Mouse (Mus musculus) heart, embryonic 14.5 days (tissue): ENCODE data around the gene Tnfrsf12a. TPM values are rescaled to one million over a fixed set of nuclear protein-coding genes. Genes with fewer than 3 reads are reported as not detected.

Source experiments
- ATAC-seq: fragments of 200-750 bp; cut with Nextera tagmentation; 2 replicates; pipeline ENCODE4 v1.8.0; 2017; ENCODE audit warnings: low read depth, moderate TSS enrichment; ENCODE audit not compliant: insufficient number of reproducible peaks, insufficient read depth, low FRiP score
- H3K27ac ChIP-seq, 2 experiments: fragments of 200-500 bp in 1 of 2; fragments of 300-500 bp in 1 of 2; sonication (generic) in 1 of 2; replicated peaks in 1 of 2; 2 replicates each; pipeline ENCODE4 v1.5.1; 2012 to 2014; ENCODE audit warnings: low read depth in 2 of 2, low read length in 2 of 2, control low read depth in 1 of 2, mild to moderate bottlenecking in 1 of 2, mixed read lengths in 1 of 2; ENCODE audit not compliant: control insufficient read depth in 1 of 2, insufficient read depth in 1 of 2
- H3K27me3 ChIP-seq: fragments of 300-500 bp; sonication (generic); 2 replicates; pipeline ENCODE4 v1.6.1; 2014; ENCODE audit warnings: mild to moderate bottlenecking, low read length, control low read depth; ENCODE audit not compliant: control insufficient read depth, insufficient read depth
- H3K36me3 ChIP-seq: fragments of 300-500 bp; sonication (generic); 2 replicates; pipeline ENCODE4 v1.6.1; 2014; ENCODE audit warnings: mild to moderate bottlenecking, control low read depth, low read length, mixed read lengths; ENCODE audit not compliant: control insufficient read depth, insufficient read depth
- H3K4me1 ChIP-seq, 2 experiments: fragments of 200-500 bp in 1 of 2; fragments of 300-500 bp in 1 of 2; sonication (generic) in 1 of 2; 2 replicates each; pipeline ENCODE4 v1.6.1; 2012 to 2014; ENCODE audit warnings: low read length in 2 of 2, control low read depth in 1 of 2, mixed read lengths in 1 of 2; ENCODE audit not compliant: control insufficient read depth in 2 of 2, insufficient read depth in 2 of 2
- H3K4me2 ChIP-seq: fragments of 300-500 bp; sonication (generic); 2 replicates; pipeline ENCODE4 v1.6.1; 2014; ENCODE audit warnings: mild to moderate bottlenecking, low read length
- H3K4me3 ChIP-seq, 2 experiments: fragments of 200-500 bp in 1 of 2; fragments of 300-500 bp in 1 of 2; sonication (generic) in 1 of 2; 2 replicates each; pipeline ENCODE4 v1.5.1; 2012 to 2014; ENCODE audit warnings: low read length in 2 of 2, mild to moderate bottlenecking in 2 of 2, control low read depth in 1 of 2, low read depth in 1 of 2, moderate library complexity in 1 of 2; ENCODE audit not compliant: control insufficient read depth in 1 of 2, insufficient read depth in 1 of 2
- H3K9ac ChIP-seq: fragments of 300-500 bp; sonication (generic); 2 replicates; pipeline ENCODE4 v1.6.1; 2014; ENCODE audit warnings: mild to moderate bottlenecking, low read length
- H3K9me3 ChIP-seq: fragments of 300-500 bp; sonication (generic); 2 replicates; pipeline ENCODE4 v1.6.1; 2016; ENCODE audit warnings: low read length, control low read depth; ENCODE audit not compliant: control insufficient read depth
- WGBS: fragments of 180-500 bp; shearing (Covaris S2); extraction: QIAGEN DNeasy Blood & Tissue Kit; methylation state at CpG from one replicate; pipeline ENCODE4 v1.1.7; 2014; 5-methylcytosine and 5-hydroxymethylcytosine counted together
- polyA plus RNA-seq: library from polyadenylated mRNA; unstranded; fragments of >200 nt; fragmentation: Nextera tagmentation; extraction: Ambion mirVana; gene quantifications from 2 replicates; pipeline ENCODE4 v1.2.1, GENCODE M21; 2014

Tnfrsf12a gene
- polyA plus RNA-seq, 1 experiment from 2014 or later = 114 TPM

GRCm38 (mm10) chr17:23680336-23680735, 3.1 kb upstream of the Tnfrsf12a start:
- Histone ChIP-seq H3K9me3 (no peaks in the 10 kb centered on the region), H3K36me3 (no peaks in the 10 kb centered on the region), H3K4me1 (peaks cover 9 to 22% of the 10 kb centered on the region in 2 experiments), H3K4me2 (no peak overlapping the region), H3K9ac (no peak overlapping the region), H3K27me3 (peaks cover 77% of the 10 kb centered on the region), H3K4me3 (no peak overlapping the region), H3K27ac (no peak overlapping the region)
- WGBS = 68% methylated on average over 9 of the region's 9 CpGs
- ATAC-seq = no peak

GRCm38 (mm10) chr17:23679127-23679835, 2.0 kb upstream of the Tnfrsf12a start, which contains the start of gene Cldn6:
Gene Cldn6, plus strand, starts transcription at chr17:23679249.
- H3K27ac ChIP-seq = no peak within 1 kb of the TSS

GRCm38 (mm10) chr17:23676473-23677031, 716 bp downstream of the Tnfrsf12a start:
- peak overlapping the region; percentile 85 for H3K4me2 ChIP-seq
- ATAC-seq = peak; percentile 48
- peaks cover 18 to 40% of the 10 kb centered on the region in 2 experiments for H3K4me1 ChIP-seq
- peak overlapping the region; percentile 97 to 99 for H3K27ac ChIP-seq
- WGBS = under 1% methylated on average over 37 of the region's 37 CpGs
- peak overlapping the region; percentile 91 for H3K9ac ChIP-seq
- H3K9me3 ChIP-seq = no peaks in the 10 kb centered on the region
- no peaks in the 10 kb centered on the region for H3K36me3 ChIP-seq
- peaks cover 39% of the 10 kb centered on the region for H3K27me3 ChIP-seq
- H3K4me3 ChIP-seq = peak overlapping the region; percentile 72 to 95

More at GRCm38 (mm10) chr17:23679127-23679835, 2.0 kb upstream of the Tnfrsf12a start, which contains the start of gene Cldn6:
- peaks cover 16 to 31% of the 10 kb centered on the region in 2 experiments for H3K4me1 ChIP-seq
- no peaks in the 10 kb centered on the region for H3K36me3 ChIP-seq
- 3% methylated on average over 38 of the region's 38 CpGs for WGBS
- H3K27me3 ChIP-seq = peaks cover 66% of the 10 kb centered on the region
- no peak within 1 kb of the TSS for H3K9ac ChIP-seq
- no peaks in the 10 kb centered on the region for H3K9me3 ChIP-seq
- peak within 1 kb of the TSS; percentile 53 for H3K4me2 ChIP-seq
- H3K4me3 ChIP-seq = peak within 1 kb of the TSS; percentile 11 to 20; a peak in 2 of 4 replicates
- no peak for ATAC-seq

- Histone ChIP-seq H3K9me3 (no peaks in the 10 kb centered on the region), H3K36me3 (no peaks in the 10 kb centered on the region), H3K4me3 (peak overlapping the region; percentile 72 to 95), H3K4me2 (peak overlapping the region; percentile 85), H3K27me3 (peaks cover 31% of the 10 kb centered on the region), H3K27ac (peak overlapping the region; percentile 97 to 99), H3K9ac (peak overlapping the region; percentile 91), H3K4me1 (peaks cover 18 to 40% of the 10 kb centered on the region in 2 experiments)
- ATAC-seq = no peak
- WGBS = 6% methylated on average over 15 of the region's 15 CpGs
Observed at GRCm38 (mm10) chr17:23675564-23676281, 1.5 kb downstream of the Tnfrsf12a start.

GRCm38 (mm10) chr17:23675127-23675526, 2.1 kb downstream of the Tnfrsf12a start:
- peaks cover 25% of the 10 kb centered on the region for H3K27me3 ChIP-seq
- peaks cover 5% of the 10 kb centered on the region for H3K36me3 ChIP-seq
- no peaks in the 10 kb centered on the region for H3K9me3 ChIP-seq
- 8% methylated on average over 5 of the region's 5 CpGs for WGBS
- peaks cover 18 to 40% of the 10 kb centered on the region in 2 experiments for H3K4me1 ChIP-seq
- peak overlapping the region; percentile 72 to 95 for H3K4me3 ChIP-seq
- H3K27ac ChIP-seq = peak overlapping the region; percentile 97 to 99
- H3K9ac ChIP-seq = peak overlapping the region; percentile 91
- H3K4me2 ChIP-seq = peak overlapping the region; percentile 85
- no peak for ATAC-seq

GRCm38 (mm10) chr17:23674271-23674952, 2.9 kb downstream of the Tnfrsf12a start:
- Histone ChIP-seq H3K36me3 (peaks cover 12% of the 10 kb centered on the region), H3K27me3 (peaks cover 17% of the 10 kb centered on the region), H3K27ac (peak overlapping the region; percentile 97 to 99), H3K9ac (peak overlapping the region; percentile 91), H3K9me3 (no peaks in the 10 kb centered on the region), H3K4me2 (peak overlapping the region; percentile 85), H3K4me1 (peaks cover 16 to 38% of the 10 kb centered on the region in 2 experiments), H3K4me3 (peak overlapping the region; percentile 72 to 95)
- no peak for ATAC-seq
- WGBS = 11% methylated on average over 9 of the region's 9 CpGs
